10 mouse cellular contexts compared by ENCODE assay signal in genomic region chr17:51583277-51583676, GRCm38 (mm10).
DNase-seq lines count a peak whose midpoint lies in the region; ATAC-seq and TF ChIP-seq lines count a peak whose summit lies in the region.
"Had no signal": no experiment of that assay in that cellular context is flagged by ENCODE, and none has a peak within 500 bp of the region (broad histone marks: within the 10 kb centered on the region; RNA-seq: fewer than 3 reads in every experiment).

No protein-coding gene starts in this region.

- 0 out of 2 replicates have a peak overlapping the region, but pooled peaks have one; percentile 34 for H3K27ac ChIP-seq in forebrain, embryonic 15.5 days (replicated peaks)
- no peak overlapping the region for H3K27ac ChIP-seq in forebrain, embryonic 11.5 days (ENCODE audit: low read depth, low read length)
- H3K27ac ChIP-seq in stomach, postnatal 0 days (replicated peaks) = no peak overlapping the region

- H3K9me3 ChIP-seq in forebrain, embryonic 15.5 days = no peaks in the 10 kb centered on the region
- no peaks in the 10 kb centered on the region for H3K9me3 ChIP-seq in forebrain, embryonic 11.5 days (ENCODE audit: control insufficient read depth, low read length)
- H3K9me3 ChIP-seq in stomach, postnatal 0 days (ENCODE audit: control insufficient read depth, low read length) = no peaks in the 10 kb centered on the region

- 79% methylated on average over 15 of the region's 15 CpGs for WGBS in forebrain, embryonic 15.5 days
- WGBS in forebrain, embryonic 11.5 days = 89% methylated on average over 15 of the region's 15 CpGs
- WGBS in stomach, postnatal 0 days = 60% methylated on average over 15 of the region's 15 CpGs

- DNase-seq in forebrain, embryonic 11.5 days (ENCODE audit: low spot score) = no peak
- DNase-seq in ovary, postnatal 36 days (ENCODE audit: low spot score) = peak; percentile 5
- DNase-seq in ovary, adult 18-20 months (ENCODE audit: low spot score) = no peak
- peak; percentile 48 for DNase-seq in kidney, postnatal 14 days
- peak; percentile 21 for DNase-seq in stomach, postnatal 0 days (ENCODE audit: low spot score)
- DNase-seq in layer of hippocampus, adult 11-12 months (ENCODE audit: low spot score) = no peak
- DNase-seq in T-cell, adult 2 months (ENCODE audit: low spot score) = no peak
- DNase-seq: cerebellum, adult 9-11 months had no signal

- H3K4me3 ChIP-seq in forebrain, embryonic 15.5 days = no peak overlapping the region
- H3K4me3 ChIP-seq in forebrain, embryonic 11.5 days (ENCODE audit: low read depth, low read length) = no peak overlapping the region
- H3K4me3 ChIP-seq in stomach, postnatal 0 days (ENCODE audit: low read depth, low read length) = no peak overlapping the region

- H3K9ac ChIP-seq in forebrain, embryonic 15.5 days (replicated peaks) = no peak overlapping the region
- no peak overlapping the region for H3K9ac ChIP-seq in forebrain, embryonic 11.5 days (ENCODE audit: low read length)
- H3K9ac ChIP-seq in stomach, postnatal 0 days (ENCODE audit: low read length) = no peak overlapping the region

- peaks cover 7% of the 10 kb centered on the region for H3K4me1 ChIP-seq in forebrain, embryonic 15.5 days
- H3K4me1 ChIP-seq in forebrain, embryonic 11.5 days (replicated peaks; ENCODE audit: control insufficient read depth, insufficient read depth, low read length) = no peaks in the 10 kb centered on the region; the same call in 1 of the 2 replicates
- H3K4me1 ChIP-seq in stomach, postnatal 0 days (replicated peaks; ENCODE audit: control insufficient read depth, insufficient read depth) = no peaks in the 10 kb centered on the region

- H3K4me2 ChIP-seq in forebrain, embryonic 15.5 days (replicated peaks) = no peak overlapping the region
- no peak overlapping the region for H3K4me2 ChIP-seq in forebrain, embryonic 11.5 days (ENCODE audit: low read depth, low read length, severe bottlenecking)
- H3K4me2 ChIP-seq in stomach, postnatal 0 days (replicated peaks; ENCODE audit: low read depth) = no peak overlapping the region

- TF ChIP-seq CTCF in stomach, postnatal 0 days (IDR thresholded peaks at IDR 0.05; ENCODE audit: low read depth) = no peak

- ATAC-seq in forebrain, embryonic 15.5 days (replicated peaks) = no peak
- no peak for ATAC-seq in forebrain, embryonic 11.5 days (replicated peaks; ENCODE audit: low FRiP score)
- ATAC-seq in stomach, postnatal 0 days (ENCODE audit: low FRiP score, low TSS enrichment) = peak; percentile 64; the same call in 1 of the 2 replicates

- no peaks in the 10 kb centered on the region for H3K27me3 ChIP-seq in forebrain, embryonic 15.5 days
- no peaks in the 10 kb centered on the region for H3K27me3 ChIP-seq in forebrain, embryonic 11.5 days (ENCODE audit: control insufficient read depth, insufficient read depth, low read length)
- H3K27me3 ChIP-seq in stomach, postnatal 0 days (ENCODE audit: control insufficient read depth, insufficient read depth, low read length) = no peaks in the 10 kb centered on the region
- H3K27me3 ChIP-seq: CH12.LX had no signal

- TF ChIP-seq EP300 in stomach, postnatal 0 days (optimal IDR thresholded peaks at IDR 0.05) = no peak

- H3K36me3 ChIP-seq in forebrain, embryonic 15.5 days = no peaks in the 10 kb centered on the region
- no peaks in the 10 kb centered on the region for H3K36me3 ChIP-seq in forebrain, embryonic 11.5 days (ENCODE audit: control insufficient read depth, insufficient read depth, low read length)
- no peaks in the 10 kb centered on the region for H3K36me3 ChIP-seq in stomach, postnatal 0 days (ENCODE audit: control insufficient read depth, insufficient read depth, low read length)

Comparison
In these comparisons a context has a peak if more than half of its experiments do, and no peak if none do; other contexts are left out.
1. DNase-seq: peak in ovary, postnatal 36 days (single experiment), kidney, postnatal 14 days (single experiment) and stomach, postnatal 0 days (single experiment); none in forebrain, embryonic 11.5 days (single experiment), ovary, adult 18-20 months (single experiment), layer of hippocampus, adult 11-12 months (single experiment) and T-cell, adult 2 months (single experiment).